Mouse (Mus musculus) left cerebral cortex, adult 11 months (tissue): ENCODE results near the gene Nagpa.

ENCODE experiments used
- DNase-seq: peaks from one replicate; pipeline ENCODE4 v3.0.0; 2022; ENCODE audit warnings: low spot score

The Nagpa gene

DNA sequence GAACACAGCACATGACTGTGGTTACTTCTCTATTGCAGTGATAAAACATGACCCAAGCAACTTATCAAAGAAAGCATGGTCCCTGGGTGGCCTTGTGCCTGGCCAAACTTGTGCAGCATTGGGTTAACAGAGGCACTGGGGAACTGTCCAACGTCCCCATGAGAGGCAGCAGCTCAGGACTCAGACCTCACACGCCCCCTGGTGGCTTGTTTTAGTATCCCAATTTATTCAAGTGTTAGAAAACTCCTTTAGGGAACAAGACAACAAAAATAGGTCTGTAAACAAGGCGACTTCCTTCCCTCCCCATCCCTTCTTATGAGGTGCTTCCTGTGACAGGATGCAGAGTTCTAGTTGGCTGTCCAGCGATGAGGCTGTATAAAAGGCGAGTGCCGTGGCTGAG lies 8.7 kb downstream of the Nagpa start:
- peak; percentile 29 for DNase-seq

DNA sequence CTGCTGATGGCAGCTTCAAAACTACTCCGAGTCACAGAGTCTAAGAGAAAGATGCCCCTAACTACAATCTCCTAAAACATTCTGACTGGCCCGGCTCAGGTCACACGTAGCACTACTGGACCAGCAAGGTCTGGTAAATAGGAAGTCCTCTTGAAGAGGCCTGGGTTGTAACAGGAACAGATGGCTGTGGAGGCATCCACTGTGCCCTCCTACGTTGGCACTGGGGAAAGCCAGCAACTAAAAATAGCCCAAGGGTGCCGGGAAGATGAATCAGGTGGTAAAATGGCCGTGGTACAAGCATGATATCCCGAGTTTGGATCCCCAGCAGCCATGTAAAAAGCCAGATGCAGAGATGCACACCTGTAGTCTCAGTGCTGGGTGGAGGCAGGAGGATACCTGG lies 17.6 kb downstream of the Nagpa start:
- DNase-seq = peak; percentile 45

DNA sequence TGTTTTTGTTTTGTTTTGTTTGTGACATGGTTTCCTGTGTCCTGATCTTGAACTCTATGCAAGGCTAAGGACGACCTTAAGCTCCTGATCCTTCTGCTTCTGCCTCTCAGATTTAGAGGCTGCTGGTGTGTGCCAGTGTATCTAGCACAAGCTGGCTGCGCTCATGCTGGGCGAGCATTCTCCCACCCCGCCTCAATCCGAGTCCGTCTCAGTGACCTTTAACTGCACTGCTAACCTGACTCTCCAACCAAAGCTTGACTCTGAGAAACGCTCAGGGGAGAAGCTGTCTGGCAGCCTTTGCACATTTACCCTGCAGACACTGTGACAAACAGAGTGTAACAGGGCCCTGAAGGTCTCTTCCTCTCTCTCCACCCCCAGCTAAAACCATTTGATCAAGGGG lies 18.1 kb downstream of the Nagpa start:
- DNase-seq = no peak

DNA sequence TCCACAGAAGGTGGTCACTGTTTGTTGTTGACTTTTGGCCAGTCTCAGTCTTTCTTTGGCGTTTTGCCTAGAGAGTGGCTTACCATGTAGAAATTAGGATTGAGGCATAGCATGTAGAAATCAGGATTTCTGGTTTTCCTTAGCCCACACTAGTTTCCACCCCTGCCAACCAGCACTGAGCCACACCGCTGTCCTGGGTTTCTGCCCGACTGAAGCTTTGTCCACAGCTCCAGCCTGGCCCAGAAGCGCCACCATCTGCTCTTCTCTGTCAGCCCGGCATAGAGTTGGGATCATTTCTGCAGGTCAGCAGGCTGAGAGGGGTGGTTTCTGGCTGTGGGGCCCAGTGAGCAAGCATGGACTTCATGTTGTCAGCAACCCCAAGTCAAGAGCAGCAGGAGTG lies 18.9 kb downstream of the Nagpa start:
- DNase-seq = no peak

DNA sequence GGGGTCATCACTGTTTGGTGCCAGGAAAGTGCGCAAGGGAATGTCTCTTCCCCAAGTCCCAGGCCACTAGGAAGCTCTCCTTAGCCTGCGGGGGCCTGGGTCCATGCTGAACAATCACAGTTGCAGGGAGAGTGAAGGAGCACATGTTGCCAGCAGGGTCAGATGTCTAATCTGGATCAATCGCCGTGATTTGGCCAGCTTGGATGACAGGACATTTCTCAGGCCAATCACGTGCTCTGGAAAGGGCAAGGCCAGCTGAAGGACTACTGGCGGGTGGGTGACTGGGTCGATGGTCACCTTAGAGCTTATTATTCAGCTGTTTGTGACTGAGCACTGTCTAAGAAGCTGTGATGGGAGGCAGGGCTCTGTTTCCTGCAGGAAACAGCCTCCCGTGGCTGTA lies 19.7 kb downstream of the Nagpa start:
- DNase-seq = no peak

DNA sequence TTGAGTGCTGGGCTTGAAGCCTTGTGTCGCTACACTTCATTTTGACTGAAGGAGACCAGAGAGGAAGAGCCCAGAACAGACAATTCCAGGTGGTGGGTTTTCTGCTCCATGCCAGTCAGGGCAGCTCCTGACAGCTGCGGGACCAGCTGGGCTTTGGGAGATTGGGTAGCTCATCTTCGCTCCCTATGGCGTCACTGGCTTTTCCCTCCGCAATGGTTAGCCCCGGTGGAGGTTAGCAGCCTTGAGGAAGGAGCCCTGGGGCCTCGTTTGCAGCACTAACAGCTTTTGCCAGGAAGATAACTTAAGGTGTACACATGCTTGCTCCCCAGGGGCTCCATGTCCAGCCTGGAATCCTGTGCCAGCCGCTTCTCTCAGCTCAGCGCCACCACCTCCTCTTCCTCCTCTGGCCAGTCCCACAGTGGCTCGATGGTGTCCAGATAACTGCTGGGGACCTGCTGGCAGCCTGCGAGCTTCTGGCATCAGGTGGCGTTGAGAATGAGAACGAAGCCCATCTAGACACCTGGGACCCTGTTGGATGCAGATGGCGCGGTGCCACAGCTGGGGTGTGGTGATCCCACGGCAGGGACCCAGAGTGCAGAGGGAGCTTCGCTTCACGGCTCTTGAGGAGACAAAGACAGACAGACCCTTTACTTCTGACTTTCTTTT lies 20.4 kb downstream of the Nagpa start:
- no peak for DNase-seq

DNA sequence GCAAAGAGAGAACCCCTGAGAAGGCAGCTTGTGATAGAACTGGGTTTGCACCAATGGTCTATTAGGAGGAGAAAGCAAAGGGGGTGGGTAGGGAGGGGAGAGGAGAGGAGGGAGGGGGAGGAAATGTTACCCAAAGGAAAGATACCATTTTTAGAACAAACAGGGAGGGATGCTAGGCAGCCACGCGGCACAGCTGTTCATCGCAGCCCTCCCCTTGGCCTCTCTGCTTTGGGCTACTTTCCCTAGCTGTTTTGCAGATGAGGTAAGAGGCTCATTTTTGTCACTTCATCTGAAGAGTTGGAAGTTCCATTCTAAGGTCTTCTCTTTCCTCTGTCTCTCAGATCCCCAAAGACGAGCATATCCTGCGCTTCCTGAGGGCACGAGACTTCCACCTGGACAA lies 31.2 kb downstream of the Nagpa start:
- DNase-seq = no peak

DNA sequence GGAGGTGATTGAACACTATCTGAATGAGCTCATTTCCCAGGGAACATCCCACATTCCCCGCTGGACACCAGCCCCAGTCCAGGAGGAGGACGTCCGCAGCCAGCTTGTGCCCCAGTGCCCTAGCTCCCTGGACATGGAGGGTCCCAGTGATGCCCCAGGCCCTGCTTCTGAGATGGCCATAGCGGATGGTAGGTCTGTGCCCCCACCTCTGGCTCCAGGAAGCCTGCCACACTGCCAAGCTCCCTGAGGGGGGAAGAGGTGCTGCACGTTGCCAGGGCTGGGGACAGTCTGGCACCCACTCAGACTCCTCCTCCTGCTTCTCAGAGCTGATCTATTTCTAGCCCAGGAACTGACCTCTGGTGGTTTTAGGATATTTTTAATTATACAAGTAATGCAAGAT lies 35.0 kb downstream of the Nagpa start:
- DNase-seq = no peak

DNA sequence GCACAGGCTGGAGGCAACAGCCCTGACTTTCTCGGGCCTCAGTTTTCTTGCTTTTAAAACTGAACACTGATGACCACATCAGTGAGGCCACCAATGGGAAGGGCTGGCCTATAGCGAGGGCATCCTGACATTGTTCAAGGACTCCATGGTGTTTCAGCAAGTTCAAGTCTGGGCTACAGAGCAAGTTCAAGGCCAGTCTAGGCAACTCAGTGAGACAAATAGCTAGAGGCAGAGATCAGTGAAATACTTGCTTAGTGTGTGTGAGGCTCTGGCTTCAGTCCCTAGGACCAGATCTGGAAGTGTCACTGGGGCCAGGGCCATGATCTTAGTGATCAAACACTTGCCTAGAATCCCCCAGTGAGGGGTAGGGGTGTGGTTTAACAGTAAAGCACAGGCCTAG lies 35.8 kb downstream of the Nagpa start:
- DNase-seq = no peak

DNA sequence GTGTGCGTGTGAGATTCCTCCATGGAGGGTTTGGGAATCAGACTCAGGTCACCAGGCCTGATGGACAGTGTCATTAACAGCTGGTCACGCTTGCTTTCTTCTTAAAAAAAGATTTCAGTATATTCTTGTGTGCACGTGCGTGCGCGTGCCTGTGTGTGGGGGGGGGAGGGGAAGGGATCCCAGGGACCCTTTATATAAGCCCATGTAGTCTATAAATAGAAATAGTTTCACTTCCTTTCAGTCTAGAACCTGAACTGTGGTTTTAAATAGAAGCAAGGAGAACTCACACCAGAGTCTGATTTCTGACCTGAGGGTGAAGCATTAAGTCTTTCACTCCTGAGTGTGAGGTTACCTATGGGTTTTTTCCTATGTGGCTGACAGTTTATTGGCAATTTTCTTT lies 39.5 kb downstream of the Nagpa start:
- no peak for DNase-seq

DNA sequence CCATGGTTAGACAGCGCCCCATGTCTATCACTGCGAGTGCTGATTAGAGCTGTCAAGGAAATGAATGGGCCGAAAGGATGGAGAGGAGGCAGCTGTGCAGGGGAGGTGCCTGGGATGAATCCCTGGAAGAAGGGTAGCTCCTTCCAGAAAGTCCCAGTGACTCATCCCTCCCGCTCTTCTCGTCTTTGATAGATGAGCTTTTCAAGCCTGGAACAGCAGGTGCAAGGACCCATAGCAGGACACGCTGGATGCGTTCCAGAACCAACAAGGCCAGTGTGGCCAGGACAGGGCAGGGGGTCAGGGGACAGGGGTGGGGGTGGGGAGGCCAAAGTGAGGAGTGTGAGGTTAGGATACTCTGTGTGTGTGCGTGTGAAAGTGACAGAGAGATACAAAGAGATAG lies 44.6 kb downstream of the Nagpa start:
- DNase-seq = no peak

DNA sequence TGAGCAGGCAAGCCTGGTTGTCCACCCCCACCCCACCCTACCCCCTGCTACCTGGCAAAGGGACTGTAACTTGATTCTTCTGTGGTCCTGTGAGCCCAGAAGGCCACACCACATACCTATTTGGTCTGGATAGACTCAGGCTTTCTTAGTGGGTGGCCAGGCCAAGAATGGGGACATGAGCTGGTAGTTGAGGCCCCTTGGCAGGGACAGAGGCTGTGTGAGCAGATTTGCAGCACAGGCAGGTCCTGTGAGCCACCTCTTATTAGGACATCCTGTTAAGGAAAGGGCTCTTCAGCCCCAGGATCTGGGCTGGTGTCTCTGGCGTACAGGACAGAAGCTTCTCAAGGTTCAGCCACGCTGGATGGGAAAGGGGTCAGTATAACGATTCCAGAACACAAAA lies 46.7 kb downstream of the Nagpa start:
- DNase-seq = no peak

DNA sequence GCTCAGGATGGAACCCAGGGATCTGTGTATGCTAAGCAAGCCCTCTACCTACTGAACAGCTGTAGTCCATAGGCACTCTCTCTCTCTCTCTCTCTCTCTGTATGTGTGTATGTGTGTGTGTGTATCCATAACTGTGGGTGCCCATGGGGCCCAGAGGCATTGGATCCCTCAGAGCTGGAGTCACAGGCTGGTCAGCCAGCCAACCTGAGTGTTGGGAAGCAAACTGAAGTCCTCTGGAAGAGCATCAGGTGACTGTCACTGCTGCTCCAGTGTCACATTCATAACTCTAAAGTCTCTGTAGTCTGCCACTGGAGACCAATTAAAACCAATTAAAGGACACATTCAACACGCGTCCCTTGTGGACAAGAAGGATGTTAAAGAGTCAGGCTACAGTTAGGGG lies 47.3 kb downstream of the Nagpa start:
- no peak for DNase-seq

DNA sequence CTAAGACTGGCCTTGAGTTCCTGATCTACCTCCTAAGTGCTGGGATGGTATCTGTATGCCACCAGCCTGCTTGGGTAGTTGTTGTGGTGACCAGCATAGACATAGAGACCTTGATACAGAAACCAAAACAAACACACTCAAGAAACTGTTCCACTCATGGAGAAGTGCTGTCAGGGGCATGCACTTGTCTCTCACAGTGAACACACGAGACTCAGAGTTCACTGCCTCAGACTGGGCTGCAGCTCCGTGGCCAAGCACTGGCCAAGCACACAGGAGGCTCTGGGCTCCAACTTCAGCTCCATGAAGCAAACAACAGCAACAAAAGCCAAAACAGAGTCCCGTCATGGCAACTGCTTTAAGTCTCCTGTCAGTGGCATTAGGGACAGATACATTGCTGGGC lies 48.8 kb downstream of the Nagpa start:
- DNase-seq = no peak

DNA sequence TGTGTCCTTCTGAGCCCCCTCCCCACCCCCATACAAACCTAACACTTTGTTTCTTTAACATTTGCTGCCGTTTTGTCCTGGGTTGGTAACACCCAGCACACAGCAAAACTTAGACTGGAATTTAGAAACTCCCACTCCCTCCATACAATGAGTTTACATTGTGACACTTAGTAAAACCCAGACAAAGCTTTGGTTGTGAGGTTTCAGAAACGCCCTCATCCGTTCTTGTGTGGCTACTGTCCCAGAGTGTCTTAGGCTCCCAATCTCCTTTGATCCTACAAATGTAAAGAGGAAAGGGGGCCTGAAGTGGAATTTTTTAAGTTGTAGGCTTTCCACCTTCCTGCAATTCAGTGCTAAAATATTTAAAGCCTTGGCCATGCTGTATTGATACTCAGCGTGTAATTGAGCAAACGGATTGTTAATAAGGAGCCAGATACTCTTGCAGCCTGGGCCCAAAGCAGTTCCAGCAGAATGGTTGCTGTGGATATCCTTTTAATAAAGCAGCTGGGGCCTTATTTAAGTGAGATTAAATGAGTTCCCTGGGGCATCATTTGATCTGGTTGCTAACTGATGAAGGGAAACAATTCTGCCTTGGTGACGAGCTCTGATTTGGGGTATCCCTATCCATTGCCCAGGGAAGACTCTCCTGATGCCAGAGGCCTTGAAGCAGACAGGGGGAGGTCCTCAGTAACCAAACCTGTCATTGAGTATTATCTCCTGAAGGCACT lies 50.3 kb downstream of the Nagpa start:
- DNase-seq = no peak

DNA sequence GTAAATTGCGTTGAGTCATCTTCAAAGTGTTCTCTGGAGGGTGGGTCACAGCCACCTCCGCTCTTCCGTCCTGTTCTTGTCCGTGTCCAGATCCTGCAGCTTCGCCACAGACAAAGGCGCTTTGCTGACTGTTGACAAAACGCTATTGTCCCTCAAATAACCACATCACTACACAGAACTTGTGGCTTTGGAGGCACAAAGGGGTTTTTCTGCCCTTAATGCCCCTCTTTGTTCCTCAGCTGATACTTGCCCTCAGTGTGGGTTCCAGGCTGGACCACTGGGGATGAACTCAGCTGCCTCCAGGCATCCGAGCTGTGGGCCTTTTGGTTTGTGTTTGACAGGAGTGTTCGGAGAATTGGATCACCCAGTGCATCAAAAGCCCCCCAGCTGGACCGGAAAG lies 53.3 kb downstream of the Nagpa start:
- no peak for DNase-seq

DNA sequence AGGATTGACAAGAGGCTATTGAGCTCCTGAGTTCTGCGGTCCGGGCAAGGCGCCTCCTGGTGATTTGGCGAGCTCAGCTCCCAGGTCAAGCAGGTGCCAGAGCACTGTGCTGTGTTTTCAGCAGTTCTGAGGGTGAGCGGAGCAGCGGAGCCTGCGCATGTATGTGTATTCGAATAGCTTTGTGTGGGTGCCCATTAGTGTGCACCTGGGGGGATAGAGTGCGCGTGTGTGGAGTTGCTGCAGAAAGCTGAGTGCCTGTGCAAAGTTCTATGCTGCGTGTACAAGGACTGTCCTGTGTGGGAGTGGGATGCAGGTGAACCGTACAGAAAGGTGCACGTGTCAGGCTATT lies 56.8 kb downstream of the Nagpa start, which contains the start of gene Sec14l5:
Gene Sec14l5, plus strand, starts transcription at position 73 of the 349 bp plus-strand sequence.
- DNase-seq = no peak

DNA sequence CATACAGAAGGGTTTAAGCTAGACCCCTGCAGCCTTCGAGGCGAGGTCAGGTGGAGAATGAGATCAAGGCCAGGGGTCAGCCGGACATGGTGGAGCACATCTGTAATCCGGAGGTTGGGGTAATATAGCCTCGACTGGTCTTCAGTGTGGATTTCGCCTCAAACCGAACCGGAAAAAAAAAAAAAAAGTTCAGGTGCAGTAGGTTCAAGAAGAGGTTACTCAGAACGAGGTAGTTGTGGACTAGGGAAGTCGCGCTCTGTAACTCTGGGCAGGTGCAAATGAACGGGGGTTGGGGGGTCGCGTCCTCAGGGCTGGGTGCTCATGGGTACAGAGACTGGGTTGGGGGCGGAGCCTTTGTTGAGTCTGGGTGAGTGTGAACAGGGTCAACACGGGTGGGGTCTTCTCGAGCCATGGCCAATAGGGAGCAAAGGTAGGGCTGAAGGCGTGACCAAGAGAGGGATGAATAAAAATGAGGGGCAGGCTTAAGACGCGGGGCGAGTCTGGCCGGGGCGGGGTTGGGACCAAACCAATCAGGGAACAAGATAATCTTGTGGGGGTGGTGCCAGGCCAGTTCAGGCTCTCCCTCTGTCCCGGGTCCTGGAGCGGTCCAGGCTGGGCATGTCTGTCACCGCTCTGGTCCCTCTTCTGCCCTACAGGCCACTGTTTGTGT lies 57.3 kb downstream of the Nagpa start:
- DNase-seq = peak; percentile 30

DNA sequence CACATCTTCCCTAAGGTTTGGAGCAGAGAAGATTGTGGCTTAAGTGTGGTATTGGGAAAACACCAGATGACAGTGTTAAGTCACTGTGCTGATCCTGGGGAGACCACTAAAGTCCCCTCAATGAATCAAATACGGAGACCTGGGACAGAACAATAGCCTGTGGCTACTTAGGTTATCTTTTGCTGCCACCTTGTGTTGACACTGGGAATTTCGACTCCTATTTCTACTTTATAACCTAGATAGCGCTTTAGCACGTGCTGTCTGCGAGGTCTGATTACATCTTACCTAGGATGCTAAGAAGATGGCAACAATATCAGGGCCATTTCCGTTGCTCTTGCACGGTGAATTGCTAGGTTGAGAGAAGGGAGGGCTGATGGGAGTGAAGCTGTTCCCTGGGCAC lies 58.2 kb downstream of the Nagpa start:
- DNase-seq = peak; percentile 79
